Mouse (Mus musculus) kidney, adult 2 months (tissue): ENCODE data around the gene Dhx32.

Experiments used
- CTCF ChIP-seq: fragments of 200-500 bp; conservative IDR thresholded peaks from 2 replicates; pipeline ENCODE4 v1.5.1; 2011; ENCODE audit warnings: low read depth, mild to moderate bottlenecking, control low read depth, low read length, moderate library complexity, mixed read lengths; ENCODE audit not compliant: insufficient read depth, insufficient read length
- POLR2A ChIP-seq: fragments of 200-500 bp; IDR thresholded peaks from one replicate; pipeline ENCODE4 v1.6.1; 2011; ENCODE audit warnings: low read depth, low read length, control low read depth

- TF ChIP-seq CTCF = no peak
- no peak for TF ChIP-seq POLR2A
These were observed 98.9 kb downstream of the Dhx32 start for GRCm38 (mm10) chr7:133683626-133684025.
